Mouse (Mus musculus) limb, embryonic 15.5 days (tissue): ENCODE data around the gene Arid3a. TPM values are rescaled to one million over a fixed set of nuclear protein-coding genes. Genes with fewer than 3 reads are reported as not detected.

Source experiments
- ATAC-seq: fragments of 200-750 bp; cut with Nextera tagmentation; 2 replicates; pipeline ENCODE4 v1.8.0; 2017; ENCODE audit warnings: low read depth, moderate TSS enrichment; ENCODE audit not compliant: insufficient number of reproducible peaks, low FRiP score, low TSS enrichment
- H3K27ac ChIP-seq: fragments of 300-500 bp; sonication (generic); 2 replicates; pipeline ENCODE4 v1.5.1; 2015; ENCODE audit warnings: moderate library complexity, mild to moderate bottlenecking, inconsistent platforms
- H3K27me3 ChIP-seq: fragments of 300-500 bp; sonication (generic); 2 replicates; pipeline ENCODE4 v1.6.1; 2015; ENCODE audit warnings: inconsistent platforms
- H3K36me3 ChIP-seq: fragments of 300-500 bp; sonication (generic); 2 replicates; pipeline ENCODE4 v1.6.1; 2015; ENCODE audit warnings: inconsistent platforms
- H3K4me1 ChIP-seq: fragments of 300-500 bp; sonication (generic); 2 replicates; pipeline ENCODE4 v1.6.1; 2015; ENCODE audit warnings: inconsistent platforms
- H3K4me2 ChIP-seq: fragments of 300-500 bp; sonication (generic); 2 replicates; pipeline ENCODE4 v1.6.1; 2015; ENCODE audit warnings: mild to moderate bottlenecking, inconsistent platforms
- H3K4me3 ChIP-seq: fragments of 300-500 bp; sonication (generic); 2 replicates; pipeline ENCODE4 v1.5.1; 2015; ENCODE audit warnings: mild to moderate bottlenecking, inconsistent platforms
- H3K9ac ChIP-seq: fragments of 300-500 bp; sonication (generic); 2 replicates; pipeline ENCODE4 v1.6.1; 2015; ENCODE audit warnings: inconsistent platforms
- H3K9me3 ChIP-seq: fragments of 300-500 bp; sonication (generic); 2 replicates; pipeline ENCODE4 v1.6.1; 2016; ENCODE audit warnings: inconsistent platforms
- WGBS: fragments of 180-500 bp; shearing (Covaris S2); methylation state at CpG from one replicate; pipeline ENCODE4 v1.1.7; 2015; 5-methylcytosine and 5-hydroxymethylcytosine counted together
- polyA plus RNA-seq: library from polyadenylated mRNA; unstranded; fragments of >200 nt; fragmentation: Nextera tagmentation; extraction: Ambion mirVana; gene quantifications from 2 replicates; pipeline ENCODE4 v1.2.1, GENCODE M21; 2015

The Arid3a gene
- polyA plus RNA-seq, 1 experiment from 2014 or later = 7.4 TPM

DNA sequence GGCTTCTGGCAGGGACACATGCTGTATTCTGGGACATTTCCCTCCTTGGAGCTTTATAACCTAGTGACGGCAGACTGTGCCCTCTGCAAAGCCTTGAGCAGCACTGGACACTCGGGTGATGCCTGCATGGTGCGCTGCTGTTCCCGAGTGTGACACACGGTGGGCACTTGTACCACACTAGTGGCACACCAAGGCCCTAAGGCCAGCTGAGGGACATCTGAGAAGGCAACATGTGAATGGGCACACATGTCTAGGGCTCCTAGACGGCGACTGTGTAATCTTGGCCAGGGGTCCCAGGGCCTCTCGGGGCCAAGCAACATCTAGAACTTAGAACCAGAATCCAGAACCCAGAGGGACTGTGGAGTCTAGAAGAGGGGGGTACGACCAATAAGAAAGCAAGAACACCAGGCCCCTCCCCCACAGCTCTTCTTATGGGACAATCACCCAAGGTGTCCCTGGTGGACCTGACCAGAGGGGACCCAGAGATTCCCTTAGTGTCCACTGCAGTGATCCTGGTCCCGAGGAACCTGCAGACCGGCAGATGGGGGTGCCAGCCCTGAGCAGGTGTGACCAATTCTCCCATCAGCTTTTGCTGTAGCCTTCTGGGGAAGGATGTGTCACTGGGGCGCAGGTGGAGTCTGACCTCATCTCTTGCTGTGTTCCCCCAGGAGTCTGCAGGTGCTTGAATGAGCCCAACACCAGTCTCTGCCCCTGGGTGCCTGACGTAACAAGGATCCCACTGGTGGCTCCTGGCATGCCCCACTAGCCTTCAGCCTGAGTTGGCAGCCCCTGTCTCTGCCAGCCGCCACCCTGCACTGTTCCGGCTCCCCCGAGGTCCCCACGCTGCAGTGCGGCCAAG, 3.4 kb downstream of the Arid3a start:
- ATAC-seq = no peak
- H3K27ac ChIP-seq = no peak overlapping the region
- peaks cover 24% of the 10 kb centered on the region for H3K36me3 ChIP-seq
- H3K4me2 ChIP-seq = no peak overlapping the region
- H3K9me3 ChIP-seq = no peaks in the 10 kb centered on the region
- H3K4me3 ChIP-seq = no peak overlapping the region
- no peak overlapping the region for H3K9ac ChIP-seq
- H3K27me3 ChIP-seq = no peaks in the 10 kb centered on the region
- 85% methylated on average over 18 of the region's 18 CpGs for WGBS
- peaks cover 85% of the 10 kb centered on the region for H3K4me1 ChIP-seq

DNA sequence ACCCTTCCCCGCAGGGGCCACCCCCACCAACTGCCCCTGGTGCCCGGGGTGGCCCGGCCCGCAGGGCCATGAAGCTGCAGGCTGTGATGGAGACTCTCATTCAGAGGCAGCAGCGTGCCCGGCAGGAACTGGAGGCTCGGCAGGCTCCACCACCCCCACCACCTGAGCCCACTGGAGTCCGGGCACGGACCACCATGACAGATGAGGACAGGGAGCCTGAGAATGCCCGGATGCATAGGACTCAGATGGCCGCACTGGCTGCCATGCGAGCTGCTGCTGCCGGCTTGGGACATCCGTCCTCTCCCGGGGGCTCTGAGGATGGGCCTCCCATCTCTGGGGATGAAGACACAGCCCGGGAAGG, 4.0 kb downstream of the Arid3a start:
- peaks cover 85% of the 10 kb centered on the region for H3K4me1 ChIP-seq
- H3K27me3 ChIP-seq = no peaks in the 10 kb centered on the region
- H3K9me3 ChIP-seq = no peaks in the 10 kb centered on the region
- peaks cover 24% of the 10 kb centered on the region for H3K36me3 ChIP-seq
- no peak overlapping the region for H3K27ac ChIP-seq
- no peak for ATAC-seq
- H3K4me3 ChIP-seq = no peak overlapping the region
- H3K9ac ChIP-seq = no peak overlapping the region
- H3K4me2 ChIP-seq = no peak overlapping the region
- WGBS = 88% methylated on average over 16 of the region's 16 CpGs

- Histone ChIP-seq H3K27ac (no peak overlapping the region), H3K4me3 (no peak overlapping the region), H3K4me1 (peaks cover 86% of the 10 kb centered on the region), H3K9me3 (no peaks in the 10 kb centered on the region), H3K36me3 (peaks cover 24% of the 10 kb centered on the region), H3K9ac (no peak overlapping the region), H3K4me2 (no peak overlapping the region), H3K27me3 (no peaks in the 10 kb centered on the region)
- 77% methylated on average over 9 of the region's 9 CpGs for WGBS
- no peak for ATAC-seq
Measured at GRCm38 (mm10) chr10:79931797-79932196, 5.0 kb downstream of the Arid3a start.

- Histone ChIP-seq H3K36me3 (peaks cover 27% of the 10 kb centered on the region), H3K9ac (no peak overlapping the region), H3K4me3 (no peak overlapping the region), H3K4me1 (peaks cover 94% of the 10 kb centered on the region), H3K27me3 (no peaks in the 10 kb centered on the region), H3K27ac (peak overlapping the region; percentile 62), H3K9me3 (no peaks in the 10 kb centered on the region), H3K4me2 (no peak overlapping the region)
- WGBS = 19% methylated on average over 8 of the region's 8 CpGs
- ATAC-seq = no peak
Measured at GRCm38 (mm10) chr10:79932736-79933135, 5.9 kb downstream of the Arid3a start.

GRCm38 (mm10) chr10:79933145-79933679, 6.4 kb downstream of the Arid3a start:
- Histone ChIP-seq H3K4me3 (no peak overlapping the region), H3K4me1 (peaks cover 93% of the 10 kb centered on the region), H3K36me3 (peaks cover 32% of the 10 kb centered on the region), H3K9ac (no peak overlapping the region), H3K9me3 (no peaks in the 10 kb centered on the region), H3K4me2 (no peak overlapping the region), H3K27me3 (no peaks in the 10 kb centered on the region), H3K27ac (peak overlapping the region; percentile 62)
- whole genome bisulfite sequencing = 29% methylated on average over 9 of the region's 9 CpGs
- ATAC-seq = no peak

GRCm38 (mm10) chr10:79933861-79934260, 7.0 kb downstream of the Arid3a start:
- no peak for ATAC-seq
- no peak overlapping the region for H3K4me3 ChIP-seq
- H3K4me2 ChIP-seq = no peak overlapping the region
- 62% methylated on average over 6 of the region's 6 CpGs for WGBS
- peak overlapping the region; percentile 30; the same call in 1 of the 2 replicates for H3K27ac ChIP-seq
- H3K27me3 ChIP-seq = no peaks in the 10 kb centered on the region
- H3K4me1 ChIP-seq = peaks cover 92% of the 10 kb centered on the region
- H3K9ac ChIP-seq = no peak overlapping the region
- H3K36me3 ChIP-seq = peaks cover 35% of the 10 kb centered on the region
- H3K9me3 ChIP-seq = no peaks in the 10 kb centered on the region

- Histone ChIP-seq H3K4me2 (no peak overlapping the region), H3K27me3 (no peaks in the 10 kb centered on the region), H3K4me3 (no peak overlapping the region), H3K4me1 (peaks cover 91% of the 10 kb centered on the region), H3K27ac (peak overlapping the region; percentile 30), H3K36me3 (peaks cover 37% of the 10 kb centered on the region), H3K9ac (no peak overlapping the region), H3K9me3 (no peaks in the 10 kb centered on the region)
- WGBS = 41% methylated on average over 13 of the region's 13 CpGs
- peak; percentile 65 for ATAC-seq
Measured at GRCm38 (mm10) chr10:79934272-79934721, 7.5 kb downstream of the Arid3a start.

DNA sequence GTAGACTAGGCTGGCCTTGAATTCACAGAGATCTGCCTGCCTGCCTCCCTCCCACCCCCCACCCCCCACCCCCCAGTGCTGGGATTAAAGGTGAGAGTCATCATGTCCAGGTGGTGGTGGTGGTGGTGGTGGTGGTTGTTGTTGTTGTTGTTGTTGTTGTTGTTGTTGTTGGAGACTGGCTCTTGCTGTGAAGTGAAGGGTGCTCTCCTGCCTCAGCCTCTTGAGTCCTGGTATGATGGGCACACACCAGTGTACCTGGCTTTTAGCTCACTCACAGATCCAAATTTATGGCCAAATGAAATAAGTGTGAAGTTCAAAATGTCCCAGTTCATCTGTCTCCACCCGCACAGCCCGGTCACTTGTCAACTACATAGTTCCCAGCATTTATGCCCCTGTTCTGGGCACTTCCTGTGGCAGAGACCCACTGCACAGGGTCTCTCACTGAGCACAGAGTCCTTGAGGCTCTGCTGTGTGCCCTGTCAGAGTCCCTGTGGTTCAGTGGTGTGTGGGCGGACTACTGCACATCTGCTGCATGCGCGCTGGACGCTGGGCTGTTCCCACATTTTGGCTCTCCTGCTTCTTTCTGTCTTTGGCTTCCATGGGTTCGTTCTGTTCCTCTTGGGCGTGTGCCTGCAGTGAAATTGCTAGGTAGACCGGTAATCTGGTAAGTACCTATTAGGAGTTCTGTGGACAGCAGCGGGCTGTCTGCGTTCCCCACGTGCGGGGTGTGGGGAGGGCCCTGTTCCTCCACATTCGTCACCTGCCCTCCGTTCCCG, 8.1 kb downstream of the Arid3a start:
- Histone ChIP-seq H3K36me3 (peaks cover 37% of the 10 kb centered on the region), H3K4me2 (no peak overlapping the region), H3K27me3 (no peaks in the 10 kb centered on the region), H3K4me3 (no peak overlapping the region), H3K9ac (no peak overlapping the region), H3K9me3 (no peaks in the 10 kb centered on the region), H3K27ac (peak overlapping the region; percentile 61), H3K4me1 (peaks cover 88% of the 10 kb centered on the region)
- no peak for ATAC-seq
- 71% methylated on average over 16 of the region's 16 CpGs for WGBS

GRCm38 (mm10) chr10:79936284-79936910, 9.6 kb downstream of the Arid3a start:
- Histone ChIP-seq H3K4me3 (no peak overlapping the region), H3K27ac (peak overlapping the region; percentile 54), H3K9me3 (no peaks in the 10 kb centered on the region), H3K9ac (0 out of 2 replicates have a peak overlapping the region, but pooled peaks have one; percentile 10), H3K4me2 (peak overlapping the region; percentile 2; the same call in 1 of the 2 replicates), H3K27me3 (no peaks in the 10 kb centered on the region), H3K4me1 (peaks cover 87% of the 10 kb centered on the region), H3K36me3 (peaks cover 37% of the 10 kb centered on the region)
- WGBS = 37% methylated on average over 10 of the region's 10 CpGs
- ATAC-seq = no peak

DNA sequence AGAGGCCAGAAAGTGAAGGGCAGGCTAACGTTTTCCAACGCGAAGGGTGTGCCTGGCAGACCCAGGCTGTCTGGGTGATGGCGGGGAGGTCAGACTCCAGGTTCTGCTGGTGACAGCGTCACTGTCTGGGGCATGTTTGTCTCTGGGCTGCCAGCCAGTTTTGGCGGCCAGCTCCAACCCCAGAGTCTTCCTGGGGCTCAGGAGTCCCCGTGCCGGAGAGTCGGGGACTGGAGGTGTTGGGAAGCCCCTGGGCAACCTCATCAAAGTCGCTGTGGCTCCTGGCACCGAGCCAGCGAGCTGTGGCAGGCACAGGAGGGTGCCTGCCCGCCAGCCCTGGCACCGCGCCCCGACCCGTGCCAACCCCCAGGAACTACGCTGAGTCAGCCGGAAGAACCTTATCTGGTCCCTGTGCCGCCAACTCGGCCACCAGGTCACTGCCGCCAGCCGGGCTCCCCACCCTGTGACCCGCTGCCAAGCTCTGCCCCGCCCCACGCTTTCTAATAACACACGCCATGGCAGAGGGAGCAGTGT, 10.1 kb downstream of the Arid3a start:
- Histone ChIP-seq H3K9ac (0 out of 2 replicates have a peak overlapping the region, but pooled peaks have one; percentile 10), H3K27ac (peak overlapping the region; percentile 54), H3K9me3 (no peaks in the 10 kb centered on the region), H3K4me1 (peaks cover 84% of the 10 kb centered on the region), H3K27me3 (no peaks in the 10 kb centered on the region), H3K36me3 (peaks cover 37% of the 10 kb centered on the region), H3K4me2 (peak overlapping the region; percentile 2; the same call in 1 of the 2 replicates), H3K4me3 (no peak overlapping the region)
- whole genome bisulfite sequencing = 46% methylated on average over 27 of the region's 27 CpGs
- ATAC-seq = no peak

DNA sequence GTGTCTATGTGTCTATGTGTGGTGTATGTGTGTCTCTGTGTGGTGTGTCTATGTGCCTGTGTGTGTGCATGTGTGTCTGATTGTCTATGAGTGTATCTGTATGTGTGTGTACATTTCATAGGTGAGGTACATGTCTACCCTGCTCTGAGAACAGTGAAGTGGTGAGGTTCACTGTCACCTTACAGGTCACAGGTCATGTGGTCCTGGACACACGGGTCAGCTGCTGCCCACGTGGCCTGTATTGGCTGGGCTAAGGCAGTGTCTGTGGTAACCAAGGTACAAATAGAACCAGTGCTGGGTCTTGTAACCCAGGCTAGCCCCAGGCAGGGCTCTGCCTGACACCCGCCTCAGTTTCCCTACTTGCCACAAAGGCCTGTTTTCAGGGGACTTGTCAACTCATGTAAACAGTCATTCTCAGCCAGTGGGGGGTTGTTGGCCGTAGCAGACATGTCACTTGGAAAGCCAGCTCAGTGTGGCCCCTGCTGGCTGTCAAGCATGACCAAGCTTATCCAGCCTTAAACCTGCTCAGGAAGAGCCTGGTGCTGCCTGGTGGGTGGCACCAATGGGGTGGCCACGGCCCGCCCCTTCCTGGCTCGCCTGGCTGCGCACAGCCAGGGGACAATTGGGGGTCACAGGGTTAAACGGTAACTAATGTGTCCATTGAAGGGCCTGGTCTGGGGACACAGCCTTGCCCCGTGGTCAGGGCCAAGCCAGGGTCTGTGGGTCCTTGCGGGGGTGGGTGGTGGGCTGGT, 11.1 kb downstream of the Arid3a start:
- no peak overlapping the region for H3K4me3 ChIP-seq
- no peaks in the 10 kb centered on the region for H3K9me3 ChIP-seq
- no peak overlapping the region for H3K4me2 ChIP-seq
- H3K27me3 ChIP-seq = no peaks in the 10 kb centered on the region
- peaks cover 37% of the 10 kb centered on the region for H3K36me3 ChIP-seq
- H3K4me1 ChIP-seq = peaks cover 77% of the 10 kb centered on the region
- no peak overlapping the region for H3K27ac ChIP-seq
- no peak overlapping the region for H3K9ac ChIP-seq
- WGBS = 69% methylated on average over 11 of the region's 11 CpGs
- no peak for ATAC-seq
